Mouse (Mus musculus) spleen, postnatal 10 days (tissue): Measurements from ENCODE around the gene 2310061N02Rik.
"Not testable (repeated sequence)": the region's sequence is repeated elsewhere in the genome, so short reads cannot be mapped to it uniquely, and the experiment has no call there.

Source experiments
- DNase-seq, 2 experiments: peaks; one replicate each; pipeline ENCODE4 v3.0.0; 2021 to 2022; ENCODE audit warnings: low spot score in 2 of 2

The 2310061N02Rik gene

GRCm38 (mm10) chr16:88707496-88708012 is at the start of gene 2310061N02Rik:
Gene 2310061N02Rik (minus strand): TSS chr16:88707962.
- no peak for DNase-seq

- not testable (repeated sequence) for DNase-seq
Measured at GRCm38 (mm10) chr16:88751535-88751934, 43.8 kb upstream of the 2310061N02Rik start, which contains the start of gene Krtap13. Gene Krtap13 (minus strand): TSS chr16:88751635.

GRCm38 (mm10) chr16:88747943-88748342 is 40.2 kb upstream of the 2310061N02Rik start:
- DNase-seq, result no peak

- no peak for DNase-seq
Measured at GRCm38 (mm10) chr16:88744750-88745340, 37.1 kb upstream of the 2310061N02Rik start.

GRCm38 (mm10) chr16:88735391-88735790 is 27.6 kb upstream of the 2310061N02Rik start:
- no peak for DNase-seq

- DNase-seq, result no peak
Measured at GRCm38 (mm10) chr16:88728812-88729275, 21.1 kb upstream of the 2310061N02Rik start, which contains the start of gene Krtap13-1. Gene Krtap13-1 (plus strand): TSS chr16:88728862.

GRCm38 (mm10) chr16:88720031-88720430 is 12.3 kb upstream of the 2310061N02Rik start:
- DNase-seq, result no peak

GRCm38 (mm10) chr16:88716549-88716948 is 8.8 kb upstream of the 2310061N02Rik start:
- no peak for DNase-seq

GRCm38 (mm10) chr16:88711245-88711644 is 3.5 kb upstream of the 2310061N02Rik start:
- DNase-seq, result no peak

GRCm38 (mm10) chr16:88710757-88711156 is 3.0 kb upstream of the 2310061N02Rik start:
- no peak for DNase-seq

- peak; percentile 8 to 71 for DNase-seq
Measured at GRCm38 (mm10) chr16:88701072-88701864, 6.5 kb downstream of the 2310061N02Rik start.

- DNase-seq, result no peak
Measured at GRCm38 (mm10) chr16:88696256-88696655, 11.5 kb downstream of the 2310061N02Rik start.

- no peak for DNase-seq
Measured at GRCm38 (mm10) chr16:88681282-88681681, 26.5 kb downstream of the 2310061N02Rik start.

- no peak for DNase-seq
Measured at GRCm38 (mm10) chr16:88679099-88679498, 28.7 kb downstream of the 2310061N02Rik start.

GRCm38 (mm10) chr16:88671571-88671970 is 36.2 kb downstream of the 2310061N02Rik start, which contains the start of gene Krtap27-1:
Gene Krtap27-1 (minus strand): TSS chr16:88671671.
- no peak for DNase-seq

- DNase-seq, result no peak
Measured at GRCm38 (mm10) chr16:88657426-88657825, 50.3 kb downstream of the 2310061N02Rik start.
